ENCODE assay signal across 8 mouse cellular contexts in genomic region chr8:122575735-122576647, GRCm38 (mm10). TPM values are rescaled to one million over a fixed set of nuclear protein-coding genes. Genes with fewer than 3 reads are reported as not detected.
A peak's percentile ranks its signal among the peaks of the same experiment; 100 is the strongest.
DNase-seq lines count a peak whose midpoint lies in the region; ATAC-seq and TF ChIP-seq lines count a peak whose summit lies in the region.

No protein-coding gene starts in this region.

- TF ChIP-seq POLR2A in embryonic fibroblast, embryonic 13.5 days (IDR thresholded peaks at IDR 0.05; ENCODE audit: low read depth, low read length), result no peak; the same call in none of the 2 replicates
- TF ChIP-seq POLR2A in olfactory bulb, adult 2 months (IDR thresholded peaks at IDR 0.05; ENCODE audit: insufficient read depth, low read depth, low read length), result no peak; the same call in 1 of the 2 replicates

- peak overlapping the region; percentile 95 for H3K4me3 ChIP-seq in gastrocnemius, adult 2 months
- H3K4me3 ChIP-seq in C2C12 (ENCODE audit: insufficient read depth, poor library complexity, severe bottlenecking), result peak overlapping the region; percentile 78
- peak overlapping the region; percentile 73 for H3K4me3 ChIP-seq in embryonic fibroblast, embryonic 13.5 days (ENCODE audit: insufficient read depth, low read length)
- H3K4me3 ChIP-seq in limb, embryonic 12.5 days (replicated peaks), result peak overlapping the region; percentile 70
- H3K4me3 ChIP-seq in olfactory bulb, adult 2 months (ENCODE audit: insufficient read depth, low read depth, low read length), result peak overlapping the region; percentile 75

- intact Hi-C loops in gastrocnemius, adult 2 months (cut with DNase I), result no loop called here
- intact Hi-C loops in gastrocnemius, postnatal 14 days (cut with DNase I; ENCODE audit: low total_unique reads), result no loop called here

- H3K79me2 ChIP-seq in C2C12 (ENCODE audit: control insufficient read depth, insufficient read depth), result peaks cover 47% of the 10 kb centered on the region

- H3K9ac ChIP-seq in limb, embryonic 12.5 days (replicated peaks), result peak overlapping the region; percentile 88

- H3K79me3 ChIP-seq in C2C12 (ENCODE audit: low read depth), result peaks cover 16% of the 10 kb centered on the region

- WGBS in limb, embryonic 12.5 days, result 20% methylated on average over 21 of the region's 21 CpGs
- whole genome bisulfite sequencing in olfactory bulb, adult 2 months, result 19% methylated on average over 21 of the region's 21 CpGs

- no peaks in the 10 kb centered on the region for H3K9me3 ChIP-seq in limb, embryonic 12.5 days

- peak overlapping the region; percentile 86 for H3ac ChIP-seq in C2C12 (ENCODE audit: control insufficient read depth, insufficient read length, low read depth)

- H3K27me3 ChIP-seq in C2C12 (ENCODE audit: control insufficient read depth, insufficient read depth, insufficient read length), result no peaks in the 10 kb centered on the region
- H3K27me3 ChIP-seq in limb, embryonic 12.5 days, result no peaks in the 10 kb centered on the region

- peaks cover 40% of the 10 kb centered on the region for H3K36me3 ChIP-seq in C2C12 (ENCODE audit: control insufficient read depth, insufficient read depth)
- peaks cover 42% of the 10 kb centered on the region for H3K36me3 ChIP-seq in limb, embryonic 12.5 days

- peak overlapping the region; percentile 90 for H3K27ac ChIP-seq in gastrocnemius, adult 2 months
- no peak overlapping the region for H3K27ac ChIP-seq in embryonic fibroblast, embryonic 13.5 days (ENCODE audit: insufficient read depth, low read length)
- H3K27ac ChIP-seq in limb, embryonic 12.5 days, result peak overlapping the region; percentile 80
- 0 out of 2 replicates have a peak overlapping the region, but pooled peaks have one; percentile 5 for H3K27ac ChIP-seq in olfactory bulb, adult 2 months (ENCODE audit: insufficient read depth, low read depth, low read length)

- no peak for TF ChIP-seq CTCF in gastrocnemius, adult 2 months (IDR thresholded peaks at IDR 0.05)
- no peak for TF ChIP-seq CTCF in C2C12 (IDR thresholded peaks at IDR 0.05; ENCODE audit: control insufficient read depth, insufficient read depth, insufficient read length)
- no peak for TF ChIP-seq CTCF in embryonic fibroblast, embryonic 13.5 days (IDR thresholded peaks at IDR 0.05; ENCODE audit: borderline replicate concordance, insufficient read depth, low read length)
- no peak for TF ChIP-seq CTCF in olfactory bulb, adult 2 months (IDR thresholded peaks at IDR 0.05; ENCODE audit: insufficient read depth, low read depth, low read length)

- ATAC-seq in limb, embryonic 12.5 days (ENCODE audit: insufficient number of reproducible peaks, insufficient read depth, low FRiP score, low TSS enrichment, low read depth), result peak; percentile 1; the same call in 1 of the 2 replicates

- peak overlapping the region; percentile 87 for H3K4me2 ChIP-seq in limb, embryonic 12.5 days

- peaks cover 8% of the 10 kb centered on the region; the same call in 1 of the 2 replicates for H3K4me1 ChIP-seq in embryonic fibroblast, embryonic 13.5 days (ENCODE audit: control insufficient read depth, insufficient read depth, low read length)
- peaks cover 59% of the 10 kb centered on the region for H3K4me1 ChIP-seq in limb, embryonic 12.5 days (replicated peaks)
- H3K4me1 ChIP-seq in olfactory bulb, adult 2 months (ENCODE audit: control insufficient read depth, insufficient read depth, low read length), result peaks cover 22% of the 10 kb centered on the region

- no peak for DNase-seq in gastrocnemius, adult 2 months
- no peak for DNase-seq in gastrocnemius, postnatal 14 days
- DNase-seq in gastrocnemius, postnatal 10 days, result no peak
- DNase-seq in layer of hippocampus, adult 18-20 months (ENCODE audit: low spot score in 2 of 2), result no peak

TF ChIP-seq in C2C12, 6 proteins besides CTCF, POLR2A, EP300 and RAD21:
- TF ChIP-seq MAX (IDR thresholded peaks at IDR 0.05) (no peak), FOSL1 (IDR thresholded peaks at IDR 0.05; ENCODE audit: insufficient read depth, low read length, poor library complexity, severe bottlenecking) (no peak), USF1 (IDR thresholded peaks at IDR 0.05; ENCODE audit: low read depth) (no peak), MYOG (IDR thresholded peaks at IDR 0.05; ENCODE audit: control insufficient read depth, extremely low read depth, insufficient read length) (no peak)

RNA-seq across cellular contexts. Expression of gene Aprt, which starts 0.7 kb away (rescaled TPM):
- 10 to 100 TPM; 40.5 to 44.8 TPM for total RNA-seq in gastrocnemius, adult 2 months (2021)
- 10 to 100 TPM; 40.1 to 44.1 TPM for total RNA-seq in gastrocnemius, postnatal 14 days (2021)
- 615 TPM for polyA plus RNA-seq in C2C12 (2012; fragmentation: generic; extraction: Trizol)
- 140 and 214 TPM in 2 replicates for polyA plus RNA-seq in embryonic fibroblast, embryonic 13.5 days (2011; ENCODE audit: insufficient read length, low read depth, missing spikeins)
- polyA plus RNA-seq in limb, embryonic 12.5 days (2016; fragmentation: Nextera tagmentation; extraction: Ambion mirVana), result 299 and 305 TPM in 2 replicates
- polyA plus RNA-seq in olfactory bulb, adult 2 months (2012; ENCODE audit: insufficient read depth, insufficient read length, low replicate concordance, missing spikeins), result not detected in 2 replicates
- 10 to 100 TPM; 41.4 to 45.2 TPM for total RNA-seq in gastrocnemius, postnatal 10 days (2021)
- total RNA-seq in layer of hippocampus, adult 18-20 months (2021), result 10 to 100 TPM; 58.1 to 61.6 TPM

RNA-seq across cellular contexts. Expression of gene Cdt1, which starts 8.2 kb away (rescaled TPM):
- total RNA-seq in gastrocnemius, adult 2 months (2021), result 1 to 10 TPM in 1 of 2 experiments, under 1 TPM in 1; 0.78 to 1.5 TPM
- total RNA-seq in gastrocnemius, postnatal 14 days (2021), result 1 to 10 TPM; 1.8 to 3.0 TPM
- polyA plus RNA-seq in C2C12 (2012; fragmentation: generic; extraction: Trizol), result 79.5 TPM
- polyA plus RNA-seq in embryonic fibroblast, embryonic 13.5 days (2011; ENCODE audit: insufficient read length, low read depth, missing spikeins), result 11.8 and 15.9 TPM in 2 replicates
- 52.3 and 52.7 TPM in 2 replicates for polyA plus RNA-seq in limb, embryonic 12.5 days (2016; fragmentation: Nextera tagmentation; extraction: Ambion mirVana)
- not detected in 2 replicates for polyA plus RNA-seq in olfactory bulb, adult 2 months (2012; ENCODE audit: insufficient read depth, insufficient read length, low replicate concordance, missing spikeins)
- 1 to 10 TPM; 5.8 to 8.1 TPM for total RNA-seq in gastrocnemius, postnatal 10 days (2021)
- 1 to 10 TPM; 1.2 to 1.8 TPM for total RNA-seq in layer of hippocampus, adult 18-20 months (2021)

RNA-seq across cellular contexts. Expression of gene Piezo1, which starts 24.9 kb away (rescaled TPM):
- total RNA-seq in gastrocnemius, adult 2 months (2021), result 10 to 100 TPM; 11.3 to 25.5 TPM
- 10 to 100 TPM; 15.1 to 15.4 TPM for total RNA-seq in gastrocnemius, postnatal 14 days (2021)
- 107 TPM for polyA plus RNA-seq in C2C12 (2012; fragmentation: generic; extraction: Trizol)
- polyA plus RNA-seq in embryonic fibroblast, embryonic 13.5 days (2011; ENCODE audit: insufficient read length, low read depth, missing spikeins), result 146 and 158 TPM in 2 replicates
- polyA plus RNA-seq in limb, embryonic 12.5 days (2016; fragmentation: Nextera tagmentation; extraction: Ambion mirVana), result 11.9 and 13.9 TPM in 2 replicates
- not detected in 2 replicates for polyA plus RNA-seq in olfactory bulb, adult 2 months (2012; ENCODE audit: insufficient read depth, insufficient read length, low replicate concordance, missing spikeins)
- 10 to 100 TPM; 24.5 to 30.9 TPM for total RNA-seq in gastrocnemius, postnatal 10 days (2021)
- total RNA-seq in layer of hippocampus, adult 18-20 months (2021), result 1 to 10 TPM; 3.2 to 3.5 TPM

RNA-seq across cellular contexts. Expression of gene Galns, which starts 35.3 kb away (rescaled TPM):
- total RNA-seq in gastrocnemius, adult 2 months (2021), result 1 to 10 TPM; 1.0 to 1.1 TPM
- 1 to 10 TPM; 2.9 to 3.6 TPM for total RNA-seq in gastrocnemius, postnatal 14 days (2021)
- 9.8 TPM for polyA plus RNA-seq in C2C12 (2012; fragmentation: generic; extraction: Trizol)
- 12.1 and 15.4 TPM in 2 replicates for polyA plus RNA-seq in embryonic fibroblast, embryonic 13.5 days (2011; ENCODE audit: insufficient read length, low read depth, missing spikeins)
- 5.9 and 8.4 TPM in 2 replicates for polyA plus RNA-seq in limb, embryonic 12.5 days (2016; fragmentation: Nextera tagmentation; extraction: Ambion mirVana)
- polyA plus RNA-seq in olfactory bulb, adult 2 months (2012; ENCODE audit: insufficient read depth, insufficient read length, low replicate concordance, missing spikeins), result not detected in 2 replicates
- 1 to 10 TPM; 4.5 to 7.4 TPM for total RNA-seq in gastrocnemius, postnatal 10 days (2021)
- total RNA-seq in layer of hippocampus, adult 18-20 months (2021), result 10 to 100 TPM; 10.2 to 10.9 TPM

RNA-seq across cellular contexts. Expression of gene Trappc2l, which starts 35.4 kb away (rescaled TPM):
- total RNA-seq in gastrocnemius, adult 2 months (2021), result 10 to 100 TPM; 39.3 to 45.5 TPM
- 10 to 100 TPM; 47.5 TPM for total RNA-seq in gastrocnemius, postnatal 14 days (2021)
- 70.2 TPM for polyA plus RNA-seq in C2C12 (2012; fragmentation: generic; extraction: Trizol)
- 44.2 and 45.8 TPM in 2 replicates for polyA plus RNA-seq in embryonic fibroblast, embryonic 13.5 days (2011; ENCODE audit: insufficient read length, low read depth, missing spikeins)
- 39.0 and 48.0 TPM in 2 replicates for polyA plus RNA-seq in limb, embryonic 12.5 days (2016; fragmentation: Nextera tagmentation; extraction: Ambion mirVana)
- polyA plus RNA-seq in olfactory bulb, adult 2 months (2012; ENCODE audit: insufficient read depth, insufficient read length, low replicate concordance, missing spikeins), result not detected in 2 replicates
- total RNA-seq in gastrocnemius, postnatal 10 days (2021), result 10 to 100 TPM; 52.7 to 52.8 TPM
- total RNA-seq in layer of hippocampus, adult 18-20 months (2021), result 10 to 100 TPM; 82.1 to 82.7 TPM
